Comparison of ENCODE assay signal across 15 mouse cellular contexts in genomic region chr6:89267181-89267580, GRCm38 (mm10).
"Had no signal": no experiment of that assay in that cellular context is flagged by ENCODE, and none has a peak within 500 bp of the region (broad histone marks: within the 10 kb centered on the region; RNA-seq: fewer than 3 reads in every experiment).

No protein-coding gene starts in this region.

- H3K4me1 ChIP-seq: liver, embryonic 15.5 days; midbrain, embryonic 12.5 days; neural tube, embryonic 15.5 days had no signal

- H3K27me3 ChIP-seq: neural tube, embryonic 15.5 days had no signal

- DNase-seq: kidney, adult 18-20 months; kidney, postnatal 10 days; kidney, postnatal 4 days; lung, adult 2 months; lung, postnatal 36 days; thymus, postnatal 14 days had no signal

- ATAC-seq: lung, postnatal 0 days had no signal

- H3K9me3 ChIP-seq: limb, embryonic 10.5 days; liver, embryonic 15.5 days; midbrain, embryonic 12.5 days; neural tube, embryonic 15.5 days had no signal

- H3K4me2 ChIP-seq: liver, embryonic 11.5 days; liver, embryonic 15.5 days; midbrain, embryonic 12.5 days; neural tube, embryonic 15.5 days had no signal

- H3K36me3 ChIP-seq: limb, embryonic 10.5 days; liver, embryonic 15.5 days; midbrain, embryonic 12.5 days; neural tube, embryonic 15.5 days had no signal

- H3K4me3 ChIP-seq: layer of hippocampus, adult 2 months; left cerebral cortex, adult 2 months; limb, embryonic 10.5 days; liver, embryonic 15.5 days; midbrain, embryonic 12.5 days; neural tube, embryonic 15.5 days had no signal

- H3K27ac ChIP-seq: layer of hippocampus, adult 2 months; left cerebral cortex, adult 2 months; limb, embryonic 10.5 days; liver, embryonic 15.5 days; midbrain, embryonic 12.5 days; neural tube, embryonic 15.5 days; stomach, postnatal 0 days had no signal

- H3K9ac ChIP-seq: liver, embryonic 15.5 days; midbrain, embryonic 12.5 days; neural tube, embryonic 15.5 days had no signal
